27 mouse cellular contexts compared by ENCODE assay signal in genomic region chr2:174446492-174446891, GRCm38 (mm10). TPM values are rescaled to one million over a fixed set of nuclear protein-coding genes. Genes with fewer than 3 reads are reported as not detected.
DNase-seq lines count a peak whose midpoint lies in the region; ATAC-seq and TF ChIP-seq lines count a peak whose summit lies in the region.
"Had no signal": no experiment of that assay in that cellular context is flagged by ENCODE, and none has a peak within 500 bp of the region (broad histone marks: within the 10 kb centered on the region; RNA-seq: fewer than 3 reads in every experiment).

No protein-coding gene starts in this region.

- H3K4me2 ChIP-seq in lung, embryonic 14.5 days, result no peak overlapping the region
- no peak overlapping the region for H3K4me2 ChIP-seq in midbrain, embryonic 13.5 days (replicated peaks)
- no peak overlapping the region for H3K4me2 ChIP-seq in midbrain, embryonic 16.5 days (ENCODE audit: low read length)
- H3K4me2 ChIP-seq: heart, embryonic 13.5 days; hindbrain, embryonic 14.5 days; liver, embryonic 15.5 days; neural tube, embryonic 13.5 days; stomach, embryonic 15.5 days had no signal

- 41% methylated on average over 7 of the region's 7 CpGs for WGBS in lung, embryonic 14.5 days
- WGBS in midbrain, embryonic 13.5 days, result 64% methylated on average over 7 of the region's 7 CpGs
- WGBS in midbrain, embryonic 16.5 days, result 54% methylated on average over 7 of the region's 7 CpGs
- 52% methylated on average over 7 of the region's 7 CpGs for WGBS in limb, embryonic 10.5 days

- no peaks in the 10 kb centered on the region for H3K36me3 ChIP-seq in lung, embryonic 14.5 days (ENCODE audit: insufficient read depth)
- no peaks in the 10 kb centered on the region for H3K36me3 ChIP-seq in midbrain, embryonic 13.5 days
- no peaks in the 10 kb centered on the region for H3K36me3 ChIP-seq in midbrain, embryonic 16.5 days (ENCODE audit: control insufficient read depth, insufficient read depth, low read length)
- no peaks in the 10 kb centered on the region for H3K36me3 ChIP-seq in limb, embryonic 10.5 days
- H3K36me3 ChIP-seq: heart, embryonic 13.5 days; liver, embryonic 15.5 days; neural tube, embryonic 13.5 days; stomach, embryonic 15.5 days had no signal

- no peak overlapping the region for H3K9ac ChIP-seq in lung, embryonic 14.5 days
- no peak overlapping the region for H3K9ac ChIP-seq in midbrain, embryonic 13.5 days (replicated peaks)
- H3K9ac ChIP-seq in midbrain, embryonic 16.5 days (ENCODE audit: low read depth, low read length), result no peak overlapping the region
- H3K9ac ChIP-seq: heart, embryonic 13.5 days; hindbrain, embryonic 14.5 days; liver, embryonic 15.5 days; neural tube, embryonic 13.5 days; stomach, embryonic 15.5 days had no signal

- ATAC-seq in lung, embryonic 14.5 days (ENCODE audit: insufficient read depth), result no peak; the same call in 1 of the 2 replicates
- 0 out of 2 replicates have a peak, but pooled peaks have one; percentile 25 for ATAC-seq in midbrain, embryonic 13.5 days
- no peak for ATAC-seq in midbrain, embryonic 16.5 days

- H3K9me3 ChIP-seq in lung, embryonic 14.5 days (ENCODE audit: low read depth, low read length), result no peaks in the 10 kb centered on the region
- H3K9me3 ChIP-seq in midbrain, embryonic 13.5 days, result no peaks in the 10 kb centered on the region
- no peaks in the 10 kb centered on the region for H3K9me3 ChIP-seq in midbrain, embryonic 16.5 days (replicated peaks; ENCODE audit: control insufficient read depth, low read length, poor library complexity, severe bottlenecking)
- no peaks in the 10 kb centered on the region for H3K9me3 ChIP-seq in limb, embryonic 10.5 days (replicated peaks)
- H3K9me3 ChIP-seq: heart, embryonic 13.5 days; liver, embryonic 15.5 days; megakaryocyte, embryonic 14.5 days; neural tube, embryonic 13.5 days; stomach, embryonic 15.5 days had no signal

- H3K4me1 ChIP-seq in lung, embryonic 14.5 days (ENCODE audit: insufficient read depth), result peaks cover 10% of the 10 kb centered on the region; the same call in 1 of the 2 replicates
- H3K4me1 ChIP-seq in midbrain, embryonic 13.5 days (replicated peaks), result no peaks in the 10 kb centered on the region
- H3K4me1 ChIP-seq in midbrain, embryonic 16.5 days (ENCODE audit: control insufficient read depth, insufficient read depth, low read length), result no peaks in the 10 kb centered on the region
- H3K4me1 ChIP-seq in limb, embryonic 10.5 days, result peaks cover 19% of the 10 kb centered on the region
- H3K4me1 ChIP-seq: neural tube, embryonic 13.5 days had no signal

- H3K27ac ChIP-seq in lung, embryonic 14.5 days (ENCODE audit: low read depth), result peak overlapping the region; percentile 6; the same call in 1 of the 2 replicates
- no peak overlapping the region for H3K27ac ChIP-seq in midbrain, embryonic 13.5 days
- no peak overlapping the region for H3K27ac ChIP-seq in midbrain, embryonic 16.5 days (ENCODE audit: low read length)
- H3K27ac ChIP-seq in limb, embryonic 10.5 days, result peak overlapping the region; percentile 69
- H3K27ac ChIP-seq: heart, adult 2 months; heart, embryonic 13.5 days; hindbrain, embryonic 14.5 days; liver, embryonic 15.5 days; neural tube, embryonic 13.5 days; stomach, embryonic 15.5 days had no signal

- no peaks in the 10 kb centered on the region for H3K27me3 ChIP-seq in lung, embryonic 14.5 days (ENCODE audit: insufficient read depth, low read length)
- H3K27me3 ChIP-seq in midbrain, embryonic 13.5 days, result no peaks in the 10 kb centered on the region
- H3K27me3 ChIP-seq in midbrain, embryonic 16.5 days (ENCODE audit: control insufficient read depth, insufficient read depth, low read depth, low read length), result no peaks in the 10 kb centered on the region
- H3K27me3 ChIP-seq in limb, embryonic 10.5 days (ENCODE audit: low read depth, poor library complexity, severe bottlenecking), result 0 out of 2 replicates have a peak, but pooled peaks cover 7% of the 10 kb centered on the region
- H3K27me3 ChIP-seq: heart, embryonic 13.5 days; megakaryocyte, embryonic 14.5 days; neural tube, embryonic 13.5 days; stomach, embryonic 15.5 days had no signal

- no peak overlapping the region for H3K4me3 ChIP-seq in lung, embryonic 14.5 days (ENCODE audit: low read depth, low read length)
- H3K4me3 ChIP-seq in midbrain, embryonic 13.5 days (replicated peaks), result no peak overlapping the region
- H3K4me3 ChIP-seq in midbrain, embryonic 16.5 days (ENCODE audit: low read depth, low read length), result no peak overlapping the region
- H3K4me3 ChIP-seq in limb, embryonic 10.5 days, result no peak overlapping the region
- H3K4me3 ChIP-seq: heart, adult 2 months; heart, embryonic 13.5 days; liver, embryonic 15.5 days; myocyte; neural tube, embryonic 13.5 days; stomach, embryonic 15.5 days had no signal

- TF ChIP-seq CTCF in lung, embryonic 14.5 days (IDR thresholded peaks at IDR 0.05; ENCODE audit: low read depth), result no peak

- DNase-seq in lung, embryonic 14.5 days, result no peak
- DNase-seq in lung, adult 18-20 months, result no peak
- no peak for DNase-seq in limb, embryonic 10.5 days (ENCODE audit: low spot score)
- DNase-seq in retina, embryonic 14.5 days (ENCODE audit: low spot score), result no peak
- no peak for DNase-seq in urinary bladder, adult 2 months (ENCODE audit: low spot score)
- DNase-seq: adrenal gland, adult 2 months; cerebellum, adult 11 months; cerebellum, adult 9-11 months; gastrocnemius, postnatal 25 days; heart, adult 2 months; heart, postnatal 14 days; kidney, adult 2 months; kidney, postnatal 10 days; lung, postnatal 14 days; right cerebral cortex, adult 18-20 months; thymus, postnatal 25 days had no signal

RNA-seq across cellular contexts. Expression of gene Tubb1, which starts 4.0 kb away (rescaled TPM):
- 7.2 and 10.0 TPM in 2 replicates for polyA plus RNA-seq in lung, embryonic 14.5 days (2014; fragmentation: Nextera tagmentation; extraction: Ambion mirVana)
- 0.98 and 1.5 TPM in 2 replicates for polyA plus RNA-seq in midbrain, embryonic 13.5 days (2015; fragmentation: Nextera tagmentation; extraction: Ambion mirVana)
- polyA plus RNA-seq in midbrain, embryonic 16.5 days (2015; fragmentation: Nextera tagmentation; extraction: Ambion mirVana), result 0.43 and 0.48 TPM in 2 replicates
- 4.8 and 5.0 TPM in 2 replicates for polyA plus RNA-seq in limb, embryonic 10.5 days (2016; fragmentation: Nextera tagmentation; extraction: Ambion mirVana)
- polyA plus RNA-seq in urinary bladder, adult 2 months (2012; rRNA removed), result 0.04 and 0.19 TPM in 2 replicates
- polyA plus RNA-seq: C2C12; cortical plate, adult 2 months; myocyte had no signal

RNA-seq across cellular contexts. Expression of gene Ctsz, which starts 7.7 kb away (rescaled TPM):
- 172 and 179 TPM in 2 replicates for polyA plus RNA-seq in lung, embryonic 14.5 days (2014; fragmentation: Nextera tagmentation; extraction: Ambion mirVana)
- 66.1 and 74.5 TPM in 2 replicates for polyA plus RNA-seq in midbrain, embryonic 13.5 days (2015; fragmentation: Nextera tagmentation; extraction: Ambion mirVana)
- 54.8 and 63.3 TPM in 2 replicates for polyA plus RNA-seq in midbrain, embryonic 16.5 days (2015; fragmentation: Nextera tagmentation; extraction: Ambion mirVana)
- polyA plus RNA-seq in limb, embryonic 10.5 days (2016; fragmentation: Nextera tagmentation; extraction: Ambion mirVana), result 105 and 107 TPM in 2 replicates
- 128 and 151 TPM in 2 replicates for polyA plus RNA-seq in urinary bladder, adult 2 months (2012; rRNA removed)

RNA-seq across cellular contexts. Expression of gene Atp5e, which starts 17.4 kb away (rescaled TPM):
- 838 and 911 TPM in 2 replicates for polyA plus RNA-seq in lung, embryonic 14.5 days (2014; fragmentation: Nextera tagmentation; extraction: Ambion mirVana)
- 768 and 784 TPM in 2 replicates for polyA plus RNA-seq in midbrain, embryonic 13.5 days (2015; fragmentation: Nextera tagmentation; extraction: Ambion mirVana)
- 681 and 687 TPM in 2 replicates for polyA plus RNA-seq in midbrain, embryonic 16.5 days (2015; fragmentation: Nextera tagmentation; extraction: Ambion mirVana)
- 527 and 556 TPM in 2 replicates for polyA plus RNA-seq in limb, embryonic 10.5 days (2016; fragmentation: Nextera tagmentation; extraction: Ambion mirVana)
- 620 and 635 TPM in 2 replicates for polyA plus RNA-seq in urinary bladder, adult 2 months (2012; rRNA removed)

RNA-seq across cellular contexts. Expression of gene Prelid3b, which starts 26.4 kb away (rescaled TPM):
- 116 and 117 TPM in 2 replicates for polyA plus RNA-seq in lung, embryonic 14.5 days (2014; fragmentation: Nextera tagmentation; extraction: Ambion mirVana)
- polyA plus RNA-seq in midbrain, embryonic 13.5 days (2015; fragmentation: Nextera tagmentation; extraction: Ambion mirVana), result 108 and 115 TPM in 2 replicates
- polyA plus RNA-seq in midbrain, embryonic 16.5 days (2015; fragmentation: Nextera tagmentation; extraction: Ambion mirVana), result 109 and 110 TPM in 2 replicates
- 125 and 132 TPM in 2 replicates for polyA plus RNA-seq in limb, embryonic 10.5 days (2016; fragmentation: Nextera tagmentation; extraction: Ambion mirVana)
- polyA plus RNA-seq in urinary bladder, adult 2 months (2012; rRNA removed), result 48.8 and 61.4 TPM in 2 replicates

RNA-seq across cellular contexts. Expression of gene Nelfcd, which starts 30.9 kb away (rescaled TPM):
- polyA plus RNA-seq in lung, embryonic 14.5 days (2014; fragmentation: Nextera tagmentation; extraction: Ambion mirVana), result 143 and 144 TPM in 2 replicates
- polyA plus RNA-seq in midbrain, embryonic 13.5 days (2015; fragmentation: Nextera tagmentation; extraction: Ambion mirVana), result 123 and 136 TPM in 2 replicates
- polyA plus RNA-seq in midbrain, embryonic 16.5 days (2015; fragmentation: Nextera tagmentation; extraction: Ambion mirVana), result 108 TPM in 2 replicates
- 193 and 217 TPM in 2 replicates for polyA plus RNA-seq in limb, embryonic 10.5 days (2016; fragmentation: Nextera tagmentation; extraction: Ambion mirVana)
- 39.8 and 48.3 TPM in 2 replicates for polyA plus RNA-seq in urinary bladder, adult 2 months (2012; rRNA removed)

Comparison
In these comparisons a context has a peak if more than half of its experiments do, and no peak if none do; other contexts are left out.
1. H3K27ac ChIP-seq: peak in lung, embryonic 14.5 days (single experiment) and limb, embryonic 10.5 days (single experiment); none in midbrain, embryonic 13.5 days (single experiment) and midbrain, embryonic 16.5 days (single experiment).